Mouse (Mus musculus) testis, adult 2 months (tissue): Measurements from ENCODE around the gene Lst1.

Experiments
- CTCF ChIP-seq: fragments of 200-500 bp; IDR thresholded peaks from 2 replicates; pipeline ENCODE4 v1.5.1; 2012; ENCODE audit warnings: low read depth, mild to moderate bottlenecking, inconsistent platforms, low read length, moderate library complexity; ENCODE audit not compliant: control insufficient read depth, insufficient read depth, insufficient replicate concordance
- POLR2A ChIP-seq: fragments of 200-500 bp; IDR thresholded peaks from 2 replicates; pipeline ENCODE4 v1.6.1; 2012; ENCODE audit warnings: low read depth, mild to moderate bottlenecking, inconsistent platforms, low read length, moderate library complexity; ENCODE audit not compliant: control insufficient read depth

GRCm38 (mm10) chr17:35187959-35188610 lies at the start of gene Lst1:
- no peak for TF ChIP-seq POLR2A
- TF ChIP-seq CTCF = no peak
